In the genomic region with DNA sequence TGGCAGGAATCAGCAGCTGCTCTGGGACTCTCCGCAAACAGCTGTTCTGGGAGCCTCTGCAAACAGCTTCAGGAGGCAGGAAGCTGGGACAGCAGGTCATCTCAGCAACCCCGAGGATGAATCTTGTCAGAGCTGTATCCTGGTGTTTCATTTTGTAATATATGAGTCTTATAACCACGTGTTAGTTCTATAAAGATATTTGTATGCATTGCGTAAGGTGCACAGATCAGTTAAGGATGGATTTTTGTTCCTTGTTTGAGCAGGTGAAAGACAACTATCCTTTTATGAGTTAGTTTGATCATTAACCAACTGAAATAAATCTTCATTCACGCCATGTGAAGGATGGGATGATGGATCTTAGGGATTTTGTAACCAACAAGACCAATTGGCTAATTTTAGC, we compare ENCODE assay signal across 26 mouse cellular contexts. TPM values are rescaled to one million over a fixed set of nuclear protein-coding genes. Genes with fewer than 3 reads are reported as not detected.
"Had no signal": no experiment of that assay in that cellular context is flagged by ENCODE, and none has a peak within 500 bp of the region (broad histone marks: within the 10 kb centered on the region; RNA-seq: fewer than 3 reads in every experiment).

No protein-coding gene starts in this region.

- H3K36me3 ChIP-seq: heart, embryonic 10.5 days; heart, embryonic 13.5 days; heart, embryonic 15.5 days; hindbrain, embryonic 13.5 days; hindbrain, embryonic 15.5 days; limb, embryonic 13.5 days; limb, embryonic 15.5 days; liver, embryonic 12.5 days had no signal

- H3K4me2 ChIP-seq: heart, embryonic 13.5 days; heart, embryonic 15.5 days; hindbrain, embryonic 13.5 days; hindbrain, embryonic 15.5 days; limb, embryonic 13.5 days; limb, embryonic 15.5 days; liver, embryonic 12.5 days had no signal

- H3K9me3 ChIP-seq: heart, embryonic 10.5 days; heart, embryonic 13.5 days; heart, embryonic 15.5 days; hindbrain, embryonic 13.5 days; hindbrain, embryonic 15.5 days; limb, embryonic 13.5 days; limb, embryonic 15.5 days; liver, embryonic 12.5 days had no signal

- ATAC-seq: hindbrain, postnatal 0 days; liver, embryonic 12.5 days had no signal

- H3K4me1 ChIP-seq: heart, embryonic 10.5 days; heart, embryonic 13.5 days; heart, embryonic 15.5 days; hindbrain, embryonic 13.5 days; hindbrain, embryonic 15.5 days; limb, embryonic 13.5 days; limb, embryonic 15.5 days; liver, embryonic 12.5 days had no signal

- H3K27me3 ChIP-seq: heart, embryonic 15.5 days; hindbrain, embryonic 15.5 days; liver, embryonic 12.5 days had no signal

- DNase-seq: gastrocnemius, adult 2 months; gastrocnemius, postnatal 10 days; gastrocnemius, postnatal 25 days; heart, postnatal 14 days; heart, postnatal 36 days; kidney, adult 18-20 months; kidney, adult 8-10 months; kidney, postnatal 10 days; kidney, postnatal 25 days; kidney, postnatal 4 days; layer of hippocampus, adult 9-11 months; layer of hippocampus, postnatal 36 days; left cerebral cortex, postnatal 4 days had no signal

- H3K27ac ChIP-seq: gastrocnemius, adult 2 months; heart, embryonic 10.5 days; heart, embryonic 13.5 days; heart, embryonic 15.5 days; hindbrain, embryonic 13.5 days; hindbrain, embryonic 15.5 days; hindbrain, postnatal 0 days; limb, embryonic 13.5 days; limb, embryonic 15.5 days; liver, embryonic 12.5 days; liver, embryonic 14.5 days had no signal

- H3K9ac ChIP-seq: heart, embryonic 13.5 days; heart, embryonic 15.5 days; hindbrain, embryonic 13.5 days; hindbrain, embryonic 15.5 days; limb, embryonic 13.5 days; limb, embryonic 15.5 days; liver, embryonic 12.5 days; liver, embryonic 14.5 days had no signal

- H3K4me3 ChIP-seq: gastrocnemius, adult 2 months; heart, embryonic 10.5 days; heart, embryonic 13.5 days; heart, embryonic 15.5 days; hindbrain, embryonic 13.5 days; hindbrain, embryonic 15.5 days; limb, embryonic 13.5 days; limb, embryonic 15.5 days; liver, embryonic 12.5 days had no signal

RNA-seq across cellular contexts. Expression of a gene that starts 17.5 kb away (rescaled TPM):
- total RNA-seq: hematopoietic stem cell, adult 5-6 weeks had no signal

RNA-seq across cellular contexts. Expression of a gene that starts 39.6 kb away (rescaled TPM):
- total RNA-seq: gastrocnemius, adult 2 months; gastrocnemius, postnatal 25 days; heart, adult 8-10 months; heart, postnatal 36 days; hindbrain, postnatal 0 days; layer of hippocampus, postnatal 14 days; layer of hippocampus, postnatal 36 days; left cerebral cortex, postnatal 4 days had no signal
